Mouse (Mus musculus) lung, embryonic 14.5 days (tissue): ENCODE measurements around the gene Wdr48. TPM values are rescaled to one million over a fixed set of nuclear protein-coding genes. Genes with fewer than 3 reads are reported as not detected.

Source experiments
- ATAC-seq: fragments of 200-750 bp; cut with Nextera tagmentation; 2 replicates; pipeline ENCODE4 v1.8.0; 2017; ENCODE audit warnings: mild to moderate bottlenecking, moderate TSS enrichment, moderate library complexity; ENCODE audit not compliant: insufficient read depth
- DNase-seq: peaks from one replicate; pipeline ENCODE4 v3.0.0-alpha.2; 2015
- H3K27ac ChIP-seq: fragments of 300-500 bp; sonication (generic); 2 replicates; pipeline ENCODE4 v1.5.1; 2014; ENCODE audit warnings: low read depth, mild to moderate bottlenecking, moderate library complexity
- H3K27me3 ChIP-seq: fragments of 300-500 bp; sonication (generic); 2 replicates; pipeline ENCODE4 v1.6.1; 2014; ENCODE audit warnings: low read length, control low read depth; ENCODE audit not compliant: insufficient read depth
- H3K36me3 ChIP-seq: fragments of 300-500 bp; sonication (generic); 2 replicates; pipeline ENCODE4 v1.6.1; 2014; ENCODE audit warnings: control low read depth; ENCODE audit not compliant: insufficient read depth
- H3K4me1 ChIP-seq: fragments of 300-500 bp; sonication (generic); 2 replicates; pipeline ENCODE4 v1.6.1; 2014; ENCODE audit warnings: antibody characterized with exemption, control low read depth; ENCODE audit not compliant: insufficient read depth
- H3K4me2 ChIP-seq: fragments of 300-500 bp; sonication (generic); 2 replicates; pipeline ENCODE4 v1.6.1; 2014; ENCODE audit warnings: mild to moderate bottlenecking
- H3K4me3 ChIP-seq: fragments of 300-500 bp; sonication (generic); 2 replicates; pipeline ENCODE4 v1.5.1; 2014; ENCODE audit warnings: low read depth, low read length
- H3K9ac ChIP-seq: fragments of 300-500 bp; sonication (generic); 2 replicates; pipeline ENCODE4 v1.6.1; 2014
- H3K9me3 ChIP-seq: fragments of 300-500 bp; sonication (generic); 2 replicates; pipeline ENCODE4 v1.6.1; 2016; ENCODE audit warnings: low read depth, low read length, control low read depth
- CTCF ChIP-seq: IDR thresholded peaks from 2 replicates; pipeline ENCODE4 v1.5.1; 2016; ENCODE audit warnings: antibody characterized with exemption, low read depth
- WGBS: fragments of 180-500 bp; shearing (Covaris S2); extraction: QIAGEN DNeasy Blood & Tissue Kit; methylation state at CpG from one replicate; pipeline ENCODE4 v1.1.7; 2014; 5-methylcytosine and 5-hydroxymethylcytosine counted together
- polyA plus RNA-seq: library from polyadenylated mRNA; unstranded; fragments of >200 nt; fragmentation: Nextera tagmentation; extraction: Ambion mirVana; gene quantifications from 2 replicates; pipeline ENCODE4 v1.2.1, GENCODE M21; 2014

Wdr48 gene
- polyA plus RNA-seq, 1 experiment from 2014 or later, result 50.9 TPM

- Histone ChIP-seq H3K4me1 (0 out of 2 replicates have a peak, but pooled peaks cover 2% of the 10 kb centered on the region), H3K27ac (no peak overlapping the region), H3K4me3 (no peak overlapping the region), H3K36me3 (no peaks in the 10 kb centered on the region), H3K4me2 (no peak overlapping the region), H3K9me3 (no peaks in the 10 kb centered on the region), H3K9ac (no peak overlapping the region), H3K27me3 (no peaks in the 10 kb centered on the region)
- no peak for DNase-seq
- no peak for TF ChIP-seq CTCF
- 64% methylated on average over 9 of the region's 9 CpGs for WGBS
- no peak for ATAC-seq
These were observed 64.2 kb downstream of the Wdr48 start for GRCm38 (mm10) chr9:119958835-119959234.

DNA sequence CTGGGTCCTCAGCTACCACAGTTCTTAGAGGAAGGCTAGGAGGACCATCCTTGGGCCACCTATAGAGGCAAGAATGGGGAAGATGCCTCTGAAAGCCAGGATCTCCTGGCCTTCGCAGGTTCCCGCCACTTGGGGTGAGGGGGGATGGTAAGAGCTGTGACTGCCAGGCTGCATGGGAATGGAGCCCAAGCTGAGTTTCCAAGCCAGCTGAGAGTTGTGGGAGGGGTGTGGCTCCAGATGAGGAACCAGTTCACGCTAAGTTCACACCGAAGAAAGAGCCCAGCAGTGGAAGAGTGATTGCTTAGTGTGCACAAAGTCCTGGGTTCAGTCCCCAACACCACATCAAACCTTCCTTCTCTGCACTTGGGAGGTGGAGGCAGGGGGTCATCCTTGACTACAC is 67.5 kb downstream of the Wdr48 start:
- Histone ChIP-seq H3K4me2 (no peak overlapping the region), H3K4me1 (0 out of 2 replicates have a peak, but pooled peaks cover 2% of the 10 kb centered on the region), H3K27ac (no peak overlapping the region), H3K36me3 (no peaks in the 10 kb centered on the region), H3K4me3 (no peak overlapping the region), H3K9me3 (no peaks in the 10 kb centered on the region), H3K9ac (no peak overlapping the region), H3K27me3 (no peaks in the 10 kb centered on the region)
- DNase-seq (no peak), ATAC-seq (no peak)
- 63% methylated on average over 4 of the region's 4 CpGs for WGBS
- no peak for TF ChIP-seq CTCF

DNA sequence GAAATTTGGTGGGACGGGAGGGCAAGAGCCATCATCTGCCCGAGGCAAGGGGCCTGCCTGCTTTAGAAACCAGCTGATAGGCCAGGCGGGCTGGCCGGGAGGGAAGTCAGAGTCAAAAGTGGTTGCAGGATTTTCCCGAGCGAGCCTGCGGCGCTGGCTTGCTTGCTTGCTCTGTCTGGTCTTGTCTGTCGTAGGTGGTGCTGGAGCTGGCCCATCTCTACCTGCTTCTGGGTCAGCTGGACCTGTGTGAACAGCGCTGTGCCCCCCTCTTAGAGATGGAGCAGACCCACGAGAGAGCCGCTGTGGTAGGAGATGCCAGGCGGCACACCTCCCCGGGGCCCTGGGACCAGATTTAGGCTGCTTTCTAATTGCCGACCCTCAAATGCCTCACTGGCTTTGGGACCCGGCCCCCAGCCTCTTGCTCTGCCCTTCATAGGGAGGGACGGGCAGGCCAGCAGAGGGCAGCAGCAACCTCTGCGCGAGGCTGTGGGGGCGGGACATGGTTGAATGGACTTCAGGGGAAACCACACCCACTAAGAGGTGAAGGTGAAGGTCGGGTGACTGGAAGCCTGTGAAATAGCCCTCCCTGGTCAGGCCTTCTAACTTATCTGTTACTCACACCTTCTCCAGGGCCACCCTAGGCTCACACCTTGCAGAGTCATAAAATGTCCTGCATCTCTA is 68.4 kb downstream of the Wdr48 start:
- peak; percentile 88 for TF ChIP-seq CTCF
- Histone ChIP-seq H3K9ac (no peak overlapping the region), H3K27ac (no peak overlapping the region), H3K27me3 (no peaks in the 10 kb centered on the region), H3K4me3 (no peak overlapping the region), H3K4me2 (peak overlapping the region; percentile 34; the same call in 1 of the 2 replicates), H3K9me3 (no peaks in the 10 kb centered on the region), H3K4me1 (0 out of 2 replicates have a peak, but pooled peaks cover 2% of the 10 kb centered on the region), H3K36me3 (no peaks in the 10 kb centered on the region)
- DNase-seq (peak; percentile 82), ATAC-seq (peak; percentile 71)
- WGBS, result 17% methylated on average over 21 of the region's 21 CpGs

DNA sequence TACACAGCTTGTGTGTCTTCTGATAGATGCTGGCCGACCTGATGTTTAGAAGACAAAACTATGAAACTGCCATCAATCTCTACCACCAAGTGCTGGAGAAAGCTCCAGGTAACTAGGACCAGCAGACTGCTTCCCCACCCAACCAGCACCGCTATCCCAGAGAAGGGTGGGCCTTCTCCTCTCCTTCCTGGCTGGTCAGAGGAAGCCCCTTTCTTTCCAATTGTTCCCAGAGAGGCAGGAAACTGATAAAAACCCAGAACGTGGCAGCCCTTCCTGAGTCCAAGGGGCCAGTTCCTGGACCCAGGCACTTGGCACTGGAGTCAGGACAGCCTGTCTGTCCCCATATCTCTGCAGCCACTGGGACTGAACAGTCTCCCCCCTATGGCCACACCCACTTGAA is 69.5 kb downstream of the Wdr48 start:
- H3K9ac ChIP-seq, result no peak overlapping the region
- no peak overlapping the region for H3K27ac ChIP-seq
- no peaks in the 10 kb centered on the region for H3K9me3 ChIP-seq
- TF ChIP-seq CTCF, result no peak
- no peaks in the 10 kb centered on the region for H3K36me3 ChIP-seq
- ATAC-seq (no peak; the same call in 1 of the 2 replicates), DNase-seq (no peak)
- no peaks in the 10 kb centered on the region for H3K27me3 ChIP-seq
- 47% methylated on average over 3 of the region's 3 CpGs for WGBS
- H3K4me2 ChIP-seq, result no peak overlapping the region
- H3K4me3 ChIP-seq, result no peak overlapping the region
- H3K4me1 ChIP-seq, result 0 out of 2 replicates have a peak, but pooled peaks cover 2% of the 10 kb centered on the region

DNA sequence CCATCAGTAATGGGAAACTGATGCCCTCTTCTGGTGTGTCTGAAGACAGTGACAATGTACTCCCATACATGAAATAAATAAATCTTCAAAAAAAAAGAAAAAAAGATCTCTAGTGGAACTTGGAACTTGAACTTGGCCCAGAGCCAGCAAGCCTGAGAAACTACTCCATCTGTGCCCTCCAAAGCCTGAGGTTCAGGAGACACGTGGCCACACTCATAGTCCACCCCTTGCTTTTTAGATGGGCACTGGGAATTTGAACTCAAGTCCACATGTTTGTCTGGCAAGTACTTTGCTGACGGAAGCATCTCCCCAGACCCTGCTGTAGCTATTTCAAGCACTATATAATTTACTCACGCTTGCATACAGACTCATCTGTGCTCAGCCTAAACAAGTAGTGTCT is 70.5 kb downstream of the Wdr48 start:
- no peaks in the 10 kb centered on the region for H3K9me3 ChIP-seq
- H3K4me3 ChIP-seq, result no peak overlapping the region
- TF ChIP-seq CTCF, result no peak
- 63% methylated on average over 3 of the region's 3 CpGs for WGBS
- no peak overlapping the region for H3K27ac ChIP-seq
- no peaks in the 10 kb centered on the region for H3K27me3 ChIP-seq
- DNase-seq, result no peak
- no peak for ATAC-seq
- H3K9ac ChIP-seq, result no peak overlapping the region
- H3K4me2 ChIP-seq, result no peak overlapping the region
- no peaks in the 10 kb centered on the region; the same call in 1 of the 2 replicates for H3K36me3 ChIP-seq
- H3K4me1 ChIP-seq, result 0 out of 2 replicates have a peak, but pooled peaks cover 2% of the 10 kb centered on the region

DNA sequence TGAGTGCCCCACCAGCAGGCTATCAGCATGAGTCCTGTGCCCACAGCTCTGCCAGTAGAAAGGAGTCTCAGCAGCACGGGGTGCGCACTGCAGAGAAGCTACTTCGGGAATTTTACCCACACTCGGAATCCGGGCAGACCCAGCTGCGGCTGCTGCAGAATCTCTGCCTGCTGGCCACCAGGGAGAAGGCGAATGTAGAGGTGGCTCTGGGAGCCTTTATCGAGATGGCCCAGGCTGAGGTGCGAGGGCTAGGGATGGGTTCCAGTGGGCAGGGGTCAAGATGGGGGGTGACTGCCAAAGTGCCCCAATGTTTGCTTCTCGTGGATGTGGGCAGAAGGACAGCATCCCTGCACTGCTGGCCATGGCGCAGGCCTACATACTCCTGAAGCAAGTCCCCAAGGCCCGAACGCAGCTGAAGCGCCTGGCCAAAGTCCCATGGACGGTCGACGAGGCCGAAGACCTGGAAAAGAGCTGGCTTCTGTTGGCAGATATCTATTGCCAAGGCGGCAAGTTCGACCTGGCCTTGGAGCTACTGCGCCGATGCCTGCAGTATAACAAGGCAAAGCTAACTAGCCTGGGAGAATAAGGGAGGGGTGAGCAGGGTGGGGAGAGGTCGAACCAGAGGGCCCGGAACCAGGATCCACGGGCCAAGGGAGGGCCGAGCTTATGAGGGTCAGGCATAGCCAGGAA is 71.7 kb downstream of the Wdr48 start:
- no peak for TF ChIP-seq CTCF
- Histone ChIP-seq H3K4me3 (no peak overlapping the region), H3K9ac (no peak overlapping the region), H3K36me3 (peaks cover 6% of the 10 kb centered on the region; the same call in 1 of the 2 replicates), H3K9me3 (no peaks in the 10 kb centered on the region), H3K27ac (no peak overlapping the region), H3K4me2 (no peak overlapping the region), H3K27me3 (no peaks in the 10 kb centered on the region), H3K4me1 (peaks cover 9% of the 10 kb centered on the region; the same call in 1 of the 2 replicates)
- 86% methylated on average over 26 of the region's 26 CpGs for WGBS
- DNase-seq (no peak), ATAC-seq (no peak)

- Histone ChIP-seq H3K4me2 (no peak overlapping the region), H3K4me1 (peaks cover 7% of the 10 kb centered on the region; the same call in 1 of the 2 replicates), H3K9ac (no peak overlapping the region), H3K27ac (no peak overlapping the region), H3K36me3 (peaks cover 32% of the 10 kb centered on the region), H3K27me3 (no peaks in the 10 kb centered on the region), H3K4me3 (no peak overlapping the region), H3K9me3 (no peaks in the 10 kb centered on the region)
- ATAC-seq (no peak), DNase-seq (no peak)
- 76% methylated on average over 7 of the region's 7 CpGs for whole genome bisulfite sequencing
- no peak for TF ChIP-seq CTCF
These were observed 75.1 kb downstream of the Wdr48 start for GRCm38 (mm10) chr9:119969811-119970210.
